Mouse (Mus musculus) small intestine, adult 2 months (tissue): ENCODE measurements around the gene Slc4a4. TPM values are rescaled to one million over a fixed set of nuclear protein-coding genes. Genes with fewer than 3 reads are reported as not detected.

Source experiments
- H3K27ac ChIP-seq: fragments of 200-500 bp; 2 replicates; pipeline ENCODE4 v1.5.1; 2012; ENCODE audit warnings: low read depth, low read length, control low read depth, inconsistent platforms; ENCODE audit not compliant: insufficient read depth
- H3K27me3 ChIP-seq: fragments of 200-500 bp; 2 replicates; pipeline ENCODE4 v1.6.1; 2012; ENCODE audit warnings: mild to moderate bottlenecking, moderate library complexity, low read length, inconsistent platforms; ENCODE audit not compliant: control insufficient read depth, insufficient read depth
- H3K36me3 ChIP-seq: fragments of 200-500 bp; 2 replicates; pipeline ENCODE4 v1.6.1; 2012; ENCODE audit warnings: mild to moderate bottlenecking, low read length, control low read depth, inconsistent platforms; ENCODE audit not compliant: control insufficient read depth, insufficient read depth
- H3K4me1 ChIP-seq: fragments of 200-500 bp; 2 replicates; pipeline ENCODE4 v1.6.1; 2012; ENCODE audit warnings: low read length, inconsistent platforms, mixed read lengths; ENCODE audit not compliant: control insufficient read depth, insufficient read depth, insufficient read length
- H3K4me3 ChIP-seq: fragments of 200-500 bp; 2 replicates; pipeline ENCODE4 v1.5.1; 2012; ENCODE audit warnings: low read depth, mild to moderate bottlenecking, control low read depth, inconsistent platforms, low read length, moderate library complexity
- CTCF ChIP-seq: fragments of 200-500 bp; IDR thresholded peaks from 2 replicates; pipeline ENCODE4 v1.5.1; 2012; ENCODE audit warnings: low read depth, mild to moderate bottlenecking, control low read depth, inconsistent platforms, low read length, moderate library complexity, mixed read lengths; ENCODE audit not compliant: insufficient replicate concordance, insufficient read length; ENCODE audit errors: extremely low read depth
- POLR2A ChIP-seq: fragments of 200-500 bp; IDR thresholded peaks from 2 replicates; pipeline ENCODE4 v1.6.1; 2012; ENCODE audit warnings: low read depth, mild to moderate bottlenecking, control low read depth, inconsistent platforms, low read length, moderate library complexity
- WGBS: fragments of 180-500 bp; shearing (Covaris S2); methylation state at CpG from one replicate; pipeline ENCODE4 v1.1.7; 2018; 5-methylcytosine and 5-hydroxymethylcytosine counted together
- polyA plus RNA-seq: library from polyadenylated mRNA; depleted of rRNA; stranded (reverse); fragments of >200 nt; gene quantifications from 2 replicates; pipeline ENCODE4 v1.2.3, GENCODE M21; 2012

Gene Slc4a4
- polyA plus RNA-seq, 1 experiment = 15.3 TPM

GRCm38 (mm10) chr5:88930129-88930528, 43.5 kb downstream of the Slc4a4 start:
- Histone ChIP-seq H3K36me3 (no peaks in the 10 kb centered on the region; the same call in 1 of the 2 replicates), H3K27me3 (no peaks in the 10 kb centered on the region), H3K4me1 (peaks cover 20% of the 10 kb centered on the region), H3K27ac (no peak overlapping the region), H3K4me3 (no peak overlapping the region)
- WGBS = 57% methylated on average over 5 of the region's 5 CpGs
- TF ChIP-seq CTCF (no peak), POLR2A (no peak)

DNA sequence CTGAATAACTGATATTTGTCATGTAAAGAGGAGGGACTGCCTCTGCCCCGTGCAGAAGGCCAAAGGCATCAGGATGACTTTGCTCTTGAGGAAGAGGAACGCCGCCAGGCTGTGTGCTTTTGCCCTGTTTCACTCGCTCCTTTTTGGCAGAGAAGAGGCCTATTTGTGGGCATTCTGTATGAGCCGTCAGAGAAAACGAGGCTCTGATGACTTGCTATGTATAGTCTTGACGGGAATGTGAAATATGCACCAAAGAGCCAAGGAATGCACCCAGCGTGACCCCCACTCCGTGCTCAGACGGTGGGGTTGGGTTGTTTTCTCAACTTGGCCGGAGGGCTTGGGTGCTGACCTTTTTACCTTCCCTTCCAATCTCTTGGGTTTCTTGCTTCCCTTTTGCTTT, 44.0 kb downstream of the Slc4a4 start:
- H3K36me3 ChIP-seq = no peaks in the 10 kb centered on the region; the same call in 1 of the 2 replicates
- H3K27ac ChIP-seq = no peak overlapping the region
- H3K4me1 ChIP-seq = peaks cover 20% of the 10 kb centered on the region
- WGBS = 75% methylated on average over 11 of the region's 11 CpGs
- no peaks in the 10 kb centered on the region for H3K27me3 ChIP-seq
- H3K4me3 ChIP-seq = no peak overlapping the region
- TF ChIP-seq CTCF = no peak
- TF ChIP-seq POLR2A = no peak

GRCm38 (mm10) chr5:88931176-88931575, 44.6 kb downstream of the Slc4a4 start:
- H3K4me1 ChIP-seq = peaks cover 20% of the 10 kb centered on the region
- TF ChIP-seq CTCF (no peak), POLR2A (no peak)
- no peaks in the 10 kb centered on the region; the same call in 1 of the 2 replicates for H3K36me3 ChIP-seq
- H3K4me3 ChIP-seq = no peak overlapping the region
- H3K27me3 ChIP-seq = no peaks in the 10 kb centered on the region
- H3K27ac ChIP-seq = no peak overlapping the region
- WGBS = 45% methylated on average over 9 of the region's 9 CpGs

DNA sequence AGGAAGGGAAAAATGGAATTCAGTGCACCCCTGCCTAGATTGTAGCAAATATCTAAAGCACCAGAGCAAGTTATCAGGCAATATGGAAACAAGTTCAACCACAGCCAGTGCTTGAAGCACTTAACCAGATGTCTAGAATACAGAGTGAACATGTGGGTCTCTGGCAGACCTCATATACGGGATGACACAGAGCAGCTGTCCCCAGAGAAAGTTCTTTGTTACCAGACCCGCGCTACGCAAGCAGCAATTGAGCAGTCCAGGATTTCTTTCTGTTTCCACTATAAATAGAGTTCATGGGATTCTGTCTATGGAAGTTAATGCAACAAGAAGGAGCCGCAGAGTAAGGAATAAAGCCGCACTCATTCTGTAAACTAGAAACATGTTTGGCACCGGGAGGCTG, 46.8 kb downstream of the Slc4a4 start:
- H3K27ac ChIP-seq = no peak overlapping the region

GRCm38 (mm10) chr5:88933946-88934345, 47.3 kb downstream of the Slc4a4 start:
- TF ChIP-seq CTCF = no peak
- TF ChIP-seq POLR2A = no peak
- Histone ChIP-seq H3K27me3 (no peaks in the 10 kb centered on the region), H3K4me3 (no peak overlapping the region), H3K27ac (no peak overlapping the region), H3K36me3 (no peaks in the 10 kb centered on the region; the same call in 1 of the 2 replicates), H3K4me1 (peaks cover 27% of the 10 kb centered on the region)
- WGBS = 75% methylated on average over 14 of the region's 14 CpGs

More for the DNA sequence above, 46.8 kb downstream of the Slc4a4 start:
- Histone ChIP-seq H3K36me3 (no peaks in the 10 kb centered on the region; the same call in 1 of the 2 replicates), H3K27me3 (no peaks in the 10 kb centered on the region), H3K4me1 (peaks cover 27% of the 10 kb centered on the region), H3K4me3 (no peak overlapping the region)
- WGBS = 80% methylated on average over 7 of the region's 7 CpGs
- TF ChIP-seq POLR2A (no peak), CTCF (no peak)

DNA sequence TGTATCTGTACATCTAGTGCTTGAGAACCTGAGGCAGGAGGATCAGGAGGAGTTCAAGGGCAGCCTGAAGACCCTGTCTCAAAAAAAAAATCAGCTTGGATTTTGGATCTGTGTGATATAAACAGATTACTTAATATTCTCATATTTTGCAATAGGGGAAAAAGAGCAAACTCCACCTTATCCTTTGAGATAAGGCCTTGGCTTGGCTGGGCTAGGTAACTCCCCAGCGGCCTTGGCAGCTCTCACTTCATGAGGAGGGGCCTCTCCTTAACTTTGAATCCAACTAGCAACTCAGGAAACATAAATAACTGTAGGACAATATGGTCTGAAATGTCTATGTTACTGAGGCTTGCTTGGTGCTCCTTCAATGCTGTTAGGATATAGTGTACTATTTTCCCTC, 51.6 kb downstream of the Slc4a4 start:
- WGBS = 22% methylated on average over 1 of the region's 1 CpGs
- Histone ChIP-seq H3K36me3 (no peaks in the 10 kb centered on the region; the same call in 1 of the 2 replicates), H3K4me1 (peaks cover 12% of the 10 kb centered on the region; the same call in 1 of the 2 replicates), H3K27ac (no peak overlapping the region; the same call in 1 of the 2 replicates), H3K27me3 (no peaks in the 10 kb centered on the region), H3K4me3 (no peak overlapping the region)
- TF ChIP-seq CTCF (no peak), POLR2A (no peak)

DNA sequence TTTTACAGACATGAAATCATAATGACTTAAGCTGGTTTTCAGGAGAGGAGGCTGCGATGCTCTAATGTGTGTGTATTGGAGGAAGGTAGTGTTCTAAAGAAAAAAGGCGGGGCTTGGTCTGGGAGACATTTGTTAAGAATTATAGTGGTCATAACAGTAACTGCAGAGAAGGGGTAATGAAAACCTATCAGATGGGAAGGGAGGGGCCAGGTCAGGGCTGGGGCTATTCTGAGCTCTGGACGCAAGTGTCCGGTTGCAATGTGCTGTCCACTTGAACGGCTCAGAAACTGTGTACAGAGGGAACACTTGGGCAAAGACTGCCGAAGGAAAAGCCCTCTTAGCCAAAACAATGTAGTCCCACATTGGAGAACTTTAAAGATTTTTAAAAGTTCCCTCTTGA, 52.5 kb downstream of the Slc4a4 start:
- H3K36me3 ChIP-seq = no peaks in the 10 kb centered on the region; the same call in 1 of the 2 replicates
- TF ChIP-seq POLR2A = no peak
- no peak for TF ChIP-seq CTCF
- no peaks in the 10 kb centered on the region for H3K27me3 ChIP-seq
- H3K4me1 ChIP-seq = peaks cover 12% of the 10 kb centered on the region; the same call in 1 of the 2 replicates
- 40% methylated on average over 6 of the region's 6 CpGs for WGBS
- H3K27ac ChIP-seq = peak overlapping the region; percentile 84
- H3K4me3 ChIP-seq = no peak overlapping the region
